Mouse (Mus musculus) testis, adult 2 months (tissue): Measurements from ENCODE around the gene Arid1b.

Experiments used
- CTCF ChIP-seq: fragments of 200-500 bp; IDR thresholded peaks from 2 replicates; pipeline ENCODE4 v1.5.1; 2012; ENCODE audit warnings: low read depth, mild to moderate bottlenecking, inconsistent platforms, low read length, moderate library complexity; ENCODE audit not compliant: control insufficient read depth, insufficient read depth, insufficient replicate concordance
- POLR2A ChIP-seq: fragments of 200-500 bp; IDR thresholded peaks from 2 replicates; pipeline ENCODE4 v1.6.1; 2012; ENCODE audit warnings: low read depth, mild to moderate bottlenecking, inconsistent platforms, low read length, moderate library complexity; ENCODE audit not compliant: control insufficient read depth

GRCm38 (mm10) chr17:5116990-5117389 lies 122.9 kb downstream of the Arid1b start:
- TF ChIP-seq CTCF (no peak), POLR2A (no peak)
